Mouse (Mus musculus): ENCODE measurements around the gene Sap30. TPM values are rescaled to one million over a fixed set of nuclear protein-coding genes. Genes with fewer than 3 reads are reported as not detected.
A peak's percentile ranks its signal among the peaks of the same experiment; 100 is the strongest.
"Not testable (repeated sequence)": the region's sequence is repeated elsewhere in the genome, so short reads cannot be mapped to it uniquely, and the experiment has no call there.

Sap30 gene
- polyA plus RNA-seq (2012; rRNA removed) = 2.2 and 2.9 TPM in 2 replicates

DNA sequence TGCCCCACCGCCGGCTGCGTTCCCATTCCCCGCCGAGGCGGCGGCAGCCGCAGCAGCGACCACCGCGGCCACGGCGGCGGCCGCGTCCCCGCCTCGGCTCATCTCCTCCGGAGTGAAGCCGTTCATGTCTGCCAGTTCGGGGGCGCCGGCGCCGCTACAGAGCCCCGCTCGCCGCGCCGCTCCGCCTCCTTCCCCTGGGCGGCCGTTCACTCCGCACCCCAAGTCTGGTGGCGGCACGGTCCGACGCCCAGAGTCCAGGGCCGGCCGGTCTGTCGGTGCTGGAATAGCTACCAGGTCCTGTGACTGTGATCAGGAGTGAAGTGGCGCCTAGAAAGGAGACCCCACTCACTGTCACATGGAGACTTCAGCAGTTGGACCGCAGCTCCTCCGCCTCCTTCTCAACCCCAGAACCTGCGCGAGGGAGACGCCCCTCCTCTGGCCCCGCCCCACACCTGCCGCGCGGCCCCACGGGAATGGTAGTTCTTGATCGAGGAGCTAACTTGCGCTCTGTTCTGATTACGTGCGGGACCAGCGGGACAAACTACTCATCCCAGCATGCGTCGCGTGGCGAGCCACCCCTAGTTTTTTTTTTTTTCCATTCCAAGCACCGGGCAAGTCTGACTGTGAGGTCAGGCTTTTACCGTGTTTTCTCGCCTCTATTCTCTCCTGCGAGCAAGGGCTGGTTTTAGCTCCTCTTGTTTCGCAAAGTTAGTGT, at the start of gene Sap30:
Gene Sap30, minus strand, starts transcription at position 420 of the 715 bp plus-strand sequence.
- peak; percentile 78 for DNase-seq (ENCODE audit: low read depth)

DNA sequence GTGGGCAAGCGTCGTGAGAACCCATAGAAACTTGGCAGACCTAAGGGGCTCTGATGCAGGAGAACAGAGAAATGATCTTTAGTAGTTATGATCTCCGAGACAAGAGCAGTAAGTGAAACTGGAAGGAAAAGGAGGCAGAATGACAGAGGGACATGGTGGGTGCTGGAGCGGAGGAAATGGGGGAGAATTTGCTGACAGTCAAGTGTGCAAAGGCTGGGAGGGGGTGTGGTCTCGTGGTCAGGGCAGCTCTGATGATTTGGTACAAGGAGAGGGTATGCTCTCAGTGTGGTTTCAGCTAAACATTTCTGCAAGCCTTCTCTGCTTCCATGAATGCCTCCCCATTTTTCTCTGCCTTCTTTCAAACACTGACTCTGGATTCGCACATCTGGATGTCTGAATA, 48.5 kb upstream of the Sap30 start:
- DNase-seq (ENCODE audit: low read depth) = no peak

DNA sequence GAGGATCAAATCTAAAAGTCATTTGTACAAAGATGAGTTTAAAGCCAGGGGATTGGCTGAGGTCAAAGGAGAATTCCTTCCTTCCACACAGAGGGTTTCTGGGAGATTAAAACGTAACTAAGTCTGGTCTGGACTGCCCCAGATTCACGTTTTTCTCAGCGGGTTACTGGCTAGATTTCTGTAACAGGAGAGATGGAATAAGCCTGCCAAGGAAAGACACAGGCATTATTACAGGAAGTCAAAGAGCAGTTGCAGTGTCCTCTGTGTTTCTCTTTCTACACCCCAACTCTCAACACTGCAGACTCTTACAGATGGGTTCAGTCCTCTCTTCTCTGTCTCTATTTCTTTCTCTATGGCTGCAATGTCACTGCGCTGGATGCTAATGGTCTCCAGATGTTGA, 46.8 kb upstream of the Sap30 start:
- no peak for DNase-seq (ENCODE audit: low read depth)

DNA sequence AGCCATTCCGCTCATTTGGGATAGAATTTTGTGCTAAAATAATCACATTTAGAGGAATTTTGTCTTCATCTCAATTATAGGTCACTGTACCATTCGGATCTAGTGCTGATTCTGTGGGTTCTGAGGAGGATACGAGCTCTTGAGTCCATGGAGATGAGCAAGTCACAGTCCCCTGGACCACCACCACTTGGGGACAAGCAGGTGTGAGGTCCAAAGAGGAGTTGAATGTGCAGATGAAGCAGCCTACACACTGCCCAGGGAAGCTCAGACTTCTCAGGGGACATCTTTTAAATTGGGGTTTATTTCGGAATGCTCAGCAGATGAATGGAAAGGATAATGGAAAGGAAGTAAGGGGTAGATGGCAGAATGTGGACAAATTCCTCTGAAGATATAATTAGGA, 45.4 kb upstream of the Sap30 start:
- DNase-seq (ENCODE audit: low read depth) = no peak

DNA sequence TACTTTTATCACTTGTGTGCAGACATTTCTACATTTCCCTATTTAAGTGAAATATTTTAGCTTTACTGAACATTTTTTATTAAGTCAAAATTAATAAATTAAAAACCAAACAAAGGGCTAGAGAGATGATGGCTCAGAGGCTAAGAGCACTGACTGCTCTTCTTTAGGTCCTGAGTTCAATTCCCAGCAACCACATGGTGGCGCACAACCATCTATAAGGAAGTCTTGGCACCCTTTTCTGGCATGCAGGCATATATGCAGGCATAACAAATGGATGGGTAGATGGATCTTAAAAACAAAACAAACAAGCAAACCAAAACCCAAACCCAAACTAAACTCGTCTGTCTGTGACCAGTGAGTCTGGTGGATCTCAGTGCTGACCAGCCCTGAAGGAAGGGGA, 44.6 kb upstream of the Sap30 start:
- no peak for DNase-seq (ENCODE audit: low read depth)

DNA sequence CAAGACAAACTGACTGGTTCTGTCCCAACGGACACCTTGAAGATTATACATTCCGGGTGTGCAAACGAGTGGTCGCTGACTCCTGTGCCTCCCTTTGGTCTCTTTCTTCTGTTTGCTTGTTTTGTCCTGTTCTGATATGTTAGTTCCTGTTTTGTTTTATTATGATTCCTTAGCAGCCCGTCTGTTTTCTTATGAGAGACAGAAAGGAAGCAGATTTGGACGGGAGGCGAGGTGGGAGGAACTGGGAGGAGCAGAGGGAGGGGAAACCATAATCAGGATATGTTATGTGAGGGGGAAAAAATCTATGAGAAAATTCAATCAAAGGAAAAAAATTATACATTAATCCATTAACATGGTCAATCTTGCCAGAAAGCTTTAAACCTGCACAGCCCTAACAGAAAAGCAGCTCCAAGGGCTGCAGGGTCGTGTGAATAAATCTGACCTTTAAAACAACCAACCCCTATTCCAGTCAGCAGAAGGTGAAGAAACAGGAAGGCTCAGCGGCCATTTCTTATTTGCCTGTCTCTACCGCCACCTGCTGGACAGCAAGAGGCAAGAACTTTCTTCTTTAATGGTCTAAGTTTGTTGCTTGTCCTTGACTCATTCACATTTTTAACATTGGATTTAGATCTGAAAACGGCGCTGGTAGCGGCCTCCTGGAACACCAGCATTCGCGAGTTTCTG, 43.1 kb upstream of the Sap30 start:
- peak; percentile 52 for DNase-seq (ENCODE audit: low read depth)

DNA sequence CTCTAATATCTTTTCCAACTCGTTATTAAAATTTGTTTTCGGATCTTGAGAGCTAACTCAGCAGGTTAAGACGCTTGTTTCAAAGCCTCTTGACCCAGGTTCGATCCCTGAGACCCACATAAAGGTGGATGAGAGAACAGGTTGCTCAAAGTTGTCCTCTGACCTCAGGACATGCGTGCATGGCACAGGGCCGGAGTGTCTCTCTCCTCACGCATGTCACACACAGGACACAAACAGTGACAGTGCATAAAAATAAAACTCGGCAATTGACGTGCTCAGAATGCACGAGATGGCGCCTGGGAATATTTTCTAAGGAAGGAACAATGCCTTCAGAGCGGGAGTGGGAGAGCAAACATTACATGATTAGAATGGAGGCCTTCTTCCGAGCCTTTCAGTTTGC, 42.6 kb upstream of the Sap30 start:
- DNase-seq (ENCODE audit: low read depth) = no peak

DNA sequence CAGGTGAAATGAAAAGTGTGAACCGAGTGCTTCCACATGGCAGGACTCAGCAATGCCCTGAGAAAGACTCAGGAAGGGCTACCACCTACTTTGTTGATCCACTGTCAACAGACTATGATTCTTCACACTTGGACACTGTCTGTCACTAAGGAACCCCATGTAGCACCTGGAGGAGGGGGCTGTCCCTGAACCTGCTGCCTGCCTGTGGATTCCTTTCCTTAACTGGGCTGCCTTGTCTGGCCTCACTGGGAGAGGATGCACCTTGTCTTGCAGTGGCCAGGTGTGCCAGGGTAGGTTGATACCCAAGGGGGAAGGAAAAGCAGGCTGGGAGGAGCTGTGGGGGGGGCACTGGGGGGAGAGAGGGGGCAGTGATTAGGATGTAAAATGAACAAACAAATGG, 40.4 kb upstream of the Sap30 start:
- no peak for DNase-seq (ENCODE audit: low read depth)

DNA sequence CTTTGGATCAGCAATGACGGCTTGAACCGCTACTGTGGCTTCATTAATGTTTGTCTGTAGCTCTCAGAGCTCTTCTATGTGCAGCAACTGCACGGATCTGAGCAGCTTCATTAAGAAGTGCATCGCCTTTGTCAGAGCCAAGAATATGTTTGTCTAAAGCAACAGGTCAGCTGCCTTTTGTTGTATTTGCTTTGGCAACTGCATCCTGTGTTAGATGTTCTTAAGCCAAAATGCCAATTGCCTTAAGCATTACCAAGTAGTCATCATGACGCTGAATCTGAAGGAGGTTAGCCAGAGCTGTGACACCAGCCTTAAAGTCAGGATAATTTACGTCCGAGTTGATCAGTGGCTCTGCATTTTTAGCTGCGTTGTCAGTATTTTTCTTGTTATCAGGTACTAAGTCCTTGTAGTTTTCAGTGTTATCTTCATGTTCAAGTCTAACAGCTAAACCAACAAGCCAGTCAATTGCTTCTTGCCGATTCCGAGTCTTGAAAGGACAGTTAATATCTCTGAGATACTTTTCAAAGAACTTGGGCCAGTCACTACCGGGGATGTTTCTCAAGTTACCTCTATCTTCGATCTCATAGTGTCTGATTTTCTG, 32.6 kb upstream of the Sap30 start:
- peak; percentile 36 for DNase-seq (ENCODE audit: low read depth)

DNA sequence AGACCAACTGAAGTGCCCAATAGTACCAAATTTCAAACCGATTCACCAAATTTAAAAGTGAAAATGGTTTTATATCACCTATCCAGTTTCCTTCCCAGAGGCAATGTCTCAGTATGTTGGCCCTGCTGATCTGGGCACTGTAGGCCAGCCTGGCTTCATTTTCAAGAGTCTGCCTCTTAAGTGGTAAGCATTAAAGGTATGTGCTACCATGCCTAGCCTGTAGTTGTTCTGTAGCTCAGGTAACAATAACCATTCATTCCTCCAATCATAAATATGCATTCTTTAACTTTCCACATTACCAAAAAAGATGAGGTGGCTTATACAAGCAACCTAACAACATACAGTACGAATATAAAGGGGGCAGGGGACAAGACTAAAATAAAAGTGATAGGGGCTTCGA, 30.1 kb upstream of the Sap30 start:
- DNase-seq (ENCODE audit: low read depth) = no peak

DNA sequence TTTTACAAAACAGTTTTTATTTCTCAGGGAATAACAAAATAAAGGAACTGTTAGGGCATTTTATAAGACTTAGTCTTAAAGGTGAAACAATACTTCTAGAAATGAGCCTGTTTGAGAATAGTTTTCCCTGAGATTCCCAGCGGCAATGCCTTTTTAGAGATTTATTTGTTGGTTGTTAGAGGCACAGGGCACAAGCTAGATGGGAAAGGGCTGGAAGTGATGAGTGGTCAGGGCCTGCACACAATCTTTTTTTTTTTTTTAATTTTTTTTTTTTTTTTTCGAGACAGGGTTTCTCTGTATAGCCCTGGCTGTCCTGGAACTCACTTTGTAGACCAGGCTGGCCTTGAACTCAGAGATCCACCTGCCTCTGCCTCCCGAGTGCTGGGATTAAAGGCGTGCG, 29.0 kb upstream of the Sap30 start:
- DNase-seq (ENCODE audit: low read depth) = not testable (repeated sequence)

DNA sequence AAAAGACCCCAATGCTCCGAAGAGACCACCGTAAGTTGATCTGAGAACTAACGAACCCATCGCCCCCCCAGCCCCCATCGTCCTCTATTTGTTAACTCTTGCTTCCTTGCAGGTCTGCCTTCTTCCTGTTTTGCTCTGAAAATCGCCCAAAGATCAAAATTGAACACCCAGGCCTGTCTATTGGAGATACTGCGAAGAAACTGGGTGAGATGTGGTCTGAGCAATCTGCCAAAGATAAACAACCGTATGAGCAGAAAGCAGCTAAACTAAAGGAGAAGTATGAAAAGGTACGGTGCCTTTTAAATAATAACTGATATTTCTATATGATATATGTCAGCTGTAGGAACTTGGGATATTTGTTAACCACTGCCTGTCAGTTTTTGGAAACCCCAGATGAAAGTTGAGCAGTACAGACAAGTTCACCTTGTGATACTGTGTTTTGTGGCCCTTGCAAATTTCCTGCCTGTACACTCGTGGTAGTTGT, 25.6 kb upstream of the Sap30 start:
- DNase-seq (ENCODE audit: low read depth) = not testable (repeated sequence)

DNA sequence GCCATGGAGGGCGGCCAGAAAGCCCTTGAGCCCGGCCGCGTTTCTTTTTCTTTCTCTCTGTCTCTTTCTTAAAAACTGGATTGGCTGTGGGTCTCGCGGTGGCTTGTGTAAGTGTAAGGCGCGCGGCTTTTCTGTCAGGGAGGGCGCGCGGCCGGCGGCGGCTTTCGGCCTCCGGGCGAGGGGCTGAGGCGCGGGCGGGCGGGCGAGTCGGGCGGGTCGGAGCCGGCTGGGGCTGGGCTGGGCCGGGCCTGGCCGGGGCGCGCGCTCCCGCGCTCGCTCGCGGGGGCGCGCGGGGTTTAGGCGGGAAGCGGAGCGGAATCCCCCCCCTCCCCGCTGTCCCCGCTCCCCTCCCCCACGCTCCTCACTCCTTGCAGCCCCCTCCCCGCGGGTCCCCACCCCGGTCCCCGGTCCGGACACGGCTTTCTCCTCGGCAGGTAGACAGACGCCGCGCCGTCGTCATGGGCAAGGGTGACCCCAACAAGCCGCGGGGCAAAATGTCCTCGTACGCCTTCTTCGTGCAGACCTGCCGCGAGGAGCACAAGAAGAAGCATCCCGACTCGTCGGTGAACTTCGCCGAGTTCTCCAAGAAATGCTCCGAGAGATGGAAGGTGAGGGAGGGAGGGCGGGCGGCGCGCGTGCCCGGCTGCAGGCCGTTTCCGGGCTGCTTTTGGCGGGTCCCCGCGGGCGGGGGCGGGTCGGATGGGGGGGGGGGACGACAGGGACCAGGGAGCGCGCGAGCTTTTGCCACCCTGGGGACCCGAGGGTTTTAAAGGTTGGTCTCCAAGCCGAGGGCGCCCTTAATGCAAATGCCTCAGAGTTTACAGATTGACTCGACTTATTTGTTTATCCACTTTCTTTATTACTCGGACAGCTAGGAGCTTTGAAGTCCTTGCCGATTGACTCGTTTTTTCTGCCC, 24.7 kb upstream of the Sap30 start:
- no peak for DNase-seq (ENCODE audit: low read depth)

DNA sequence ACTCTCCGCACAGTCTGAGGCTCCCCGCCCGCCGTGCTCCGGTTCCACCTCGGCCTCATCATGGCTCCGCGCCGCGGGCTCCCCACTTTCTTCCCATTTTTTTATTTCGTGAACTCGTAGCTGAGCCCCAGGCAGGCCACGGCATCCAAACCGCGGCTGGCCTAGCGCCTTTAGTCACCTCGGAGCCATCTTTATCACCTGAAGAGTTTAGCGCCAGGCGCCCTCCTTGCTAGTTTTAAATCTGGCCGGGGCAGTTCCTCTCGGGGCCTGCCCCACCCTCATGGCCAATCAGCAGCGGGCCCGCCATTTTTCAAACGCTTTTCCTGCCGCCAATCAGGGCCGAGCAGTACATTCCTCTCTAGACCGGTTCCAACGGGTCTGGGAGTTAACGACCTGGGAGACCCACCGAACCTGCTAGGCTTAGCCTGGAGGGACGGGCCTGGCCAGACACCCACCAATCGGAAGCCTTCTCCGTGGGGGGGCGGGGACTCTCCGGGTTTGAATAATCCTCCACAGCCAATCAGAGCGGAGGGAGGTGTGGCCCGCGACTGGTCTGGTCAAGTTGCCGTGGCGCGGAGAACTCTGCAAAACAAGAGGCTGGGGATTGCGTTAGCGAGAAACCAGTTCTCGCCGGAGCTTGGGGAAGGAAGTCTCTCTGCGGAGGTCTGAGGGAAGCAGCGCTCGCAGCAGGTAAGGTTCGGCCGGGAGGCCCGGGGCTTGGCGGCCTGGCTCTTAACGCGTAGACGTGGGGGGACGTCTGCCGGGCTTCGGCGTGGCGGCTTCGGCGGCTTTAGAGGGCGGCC, 23.9 kb upstream of the Sap30 start, which contains the start of gene Hmgb2:
Gene Hmgb2, plus strand, starts transcription at position 592 of the 803 bp plus-strand sequence.
- peak; percentile 96 for DNase-seq (ENCODE audit: low read depth)

DNA sequence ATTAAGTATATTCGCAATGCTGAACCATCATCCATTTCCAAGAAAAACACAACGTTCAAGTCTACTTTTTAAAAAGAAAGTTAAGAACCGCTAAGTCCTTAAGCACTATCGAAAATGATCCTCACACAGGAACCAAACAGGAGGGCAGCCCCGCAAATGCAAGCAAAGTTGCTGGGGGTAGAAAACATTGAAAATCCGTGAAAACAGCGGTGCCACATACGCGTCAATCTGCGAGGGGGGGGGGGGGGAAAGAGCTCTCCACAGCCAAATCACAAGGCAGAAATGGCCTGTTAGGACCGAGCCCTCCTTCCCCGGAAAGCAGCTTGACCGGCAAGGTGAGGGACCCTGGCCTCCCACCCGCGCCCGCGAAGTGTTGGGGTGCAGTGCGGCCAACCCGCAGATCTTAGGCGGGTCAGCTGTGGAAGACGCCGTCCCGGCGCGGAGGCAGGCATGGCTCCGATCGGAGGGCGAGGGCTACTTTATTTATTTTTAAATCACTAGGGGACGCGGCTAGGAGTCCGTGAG, 23.2 kb upstream of the Sap30 start:
- no peak for DNase-seq (ENCODE audit: low read depth)

DNA sequence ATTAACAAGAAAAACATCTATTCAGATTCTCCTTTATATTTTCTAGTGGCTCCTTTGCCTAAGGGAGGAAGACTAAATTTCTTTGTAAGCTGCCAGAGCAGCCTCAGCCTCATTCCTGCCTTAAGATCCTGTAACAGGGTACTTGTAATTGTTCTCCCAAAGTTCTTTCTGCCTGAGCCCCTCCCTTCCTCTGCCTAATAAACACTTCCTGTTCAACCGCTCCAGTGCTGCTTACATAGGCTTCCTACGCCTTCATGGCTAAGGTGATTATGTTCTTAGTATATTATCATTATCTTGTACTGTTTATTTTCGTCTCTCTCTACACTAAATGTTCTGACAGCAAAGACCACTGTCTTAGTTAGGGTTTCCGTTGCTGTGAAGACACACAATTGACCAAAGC, 21.0 kb upstream of the Sap30 start:
- DNase-seq (ENCODE audit: low read depth) = no peak

DNA sequence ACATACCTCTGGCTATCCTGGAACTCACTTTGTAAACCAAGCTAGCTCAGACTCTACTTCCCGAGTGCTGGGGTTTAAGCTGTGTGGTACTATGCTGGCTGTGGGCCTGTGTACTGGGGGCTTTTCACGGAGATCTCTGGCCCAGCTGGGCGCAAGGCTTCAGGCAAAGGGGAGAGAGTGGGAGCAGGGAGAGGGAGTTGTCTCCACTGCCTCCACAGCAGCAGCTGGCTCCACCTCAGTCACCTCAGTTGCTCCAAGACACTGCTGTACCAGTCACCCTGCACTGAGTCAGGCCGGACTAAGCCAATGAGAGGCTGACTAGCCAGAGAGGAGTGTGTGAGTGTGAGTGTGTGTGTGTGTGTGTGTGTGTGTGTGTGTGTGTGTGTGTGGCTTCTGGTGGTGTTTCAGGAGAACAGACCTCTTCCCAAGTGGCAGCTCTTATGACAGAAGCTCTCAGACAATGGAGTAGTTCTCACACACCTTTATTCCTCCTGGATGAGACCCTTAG, 19.9 kb upstream of the Sap30 start:
- DNase-seq (ENCODE audit: low read depth) = no peak

DNA sequence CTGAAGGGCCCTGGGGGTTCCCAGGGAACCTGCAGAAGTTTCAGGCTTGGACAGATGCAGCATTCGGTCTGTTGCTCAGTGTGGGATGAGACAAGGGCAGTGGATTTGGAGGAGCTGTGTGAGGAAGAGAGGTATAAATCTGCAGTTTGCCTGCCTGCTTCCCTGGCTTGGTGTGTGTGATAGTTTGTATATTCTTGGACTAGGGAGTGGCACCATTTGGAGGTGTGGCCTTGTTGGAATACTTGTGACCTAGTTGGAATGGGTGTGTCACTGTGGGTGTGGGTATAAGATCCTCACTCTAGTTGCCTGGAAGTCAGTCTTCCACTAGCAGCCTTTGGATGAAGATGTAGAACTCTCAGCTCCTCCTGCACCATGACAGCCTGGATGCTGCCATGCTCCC, 17.8 kb upstream of the Sap30 start:
- not testable (repeated sequence) for DNase-seq (ENCODE audit: low read depth)

DNA sequence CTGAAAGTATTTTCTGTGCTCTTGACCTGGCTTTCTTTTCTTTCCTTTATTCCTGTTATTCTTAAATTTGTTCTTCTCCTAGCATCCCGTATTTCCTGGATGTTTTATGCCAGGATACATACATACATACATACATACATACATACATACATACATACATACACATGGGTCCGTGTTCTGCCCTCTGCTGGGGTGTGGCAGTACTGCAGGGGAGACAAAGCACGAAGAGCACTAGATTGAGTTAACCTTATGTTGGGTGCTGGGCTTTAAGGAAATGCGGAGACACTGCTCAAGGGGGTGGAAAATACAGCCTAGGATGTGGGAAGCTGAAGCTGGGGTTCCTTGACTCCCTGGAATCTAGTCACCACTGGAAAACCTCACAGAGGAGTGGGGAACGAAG, 16.0 kb upstream of the Sap30 start:
- no peak for DNase-seq (ENCODE audit: low read depth)

DNA sequence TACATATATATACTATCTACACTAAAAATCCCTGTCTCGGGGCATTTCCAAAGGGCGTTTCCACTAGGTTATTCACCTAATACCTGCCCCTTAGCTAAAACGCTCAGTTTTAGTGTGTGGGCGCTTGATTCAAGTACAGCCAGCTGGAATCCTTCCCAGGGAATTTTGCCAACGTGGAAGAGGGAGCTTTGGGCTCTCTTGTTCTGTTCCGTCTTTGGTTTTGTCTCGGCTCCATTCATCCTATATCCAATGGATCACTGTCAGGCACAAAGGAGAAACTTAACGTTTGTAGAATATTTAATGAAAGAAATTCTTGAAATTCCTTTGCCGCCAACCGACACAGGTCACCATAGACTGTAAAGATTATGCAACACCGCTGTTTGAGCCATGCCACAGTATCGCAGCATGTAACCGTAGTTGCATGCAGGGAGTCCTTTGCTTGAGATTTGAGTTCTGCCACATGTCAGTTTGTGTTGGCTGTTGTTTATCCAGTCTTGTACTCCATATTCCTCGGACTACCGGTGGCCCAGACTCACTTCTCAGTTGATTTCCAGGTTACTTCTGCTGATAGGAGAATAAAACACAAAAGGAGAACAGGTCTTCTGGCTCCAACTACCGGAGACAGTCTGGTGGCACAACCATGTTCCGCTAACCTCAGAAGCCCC, 11.3 kb upstream of the Sap30 start:
- peak; percentile 75 for DNase-seq (ENCODE audit: low read depth)
